Mouse (Mus musculus): ENCODE measurements at regions not wholly inside any gene's neighbourhood (a gene's known extent, or its start where the extent isn't known, plus 50 kb on each side); places are given as distances from the start of the nearest gene placed in this dataset.

- TF ChIP-seq POLR2A (IDR thresholded peaks at IDR 0.05; ENCODE audit: low read depth, low read length) (no peak), CTCF (IDR thresholded peaks at IDR 0.05; ENCODE audit: borderline replicate concordance, insufficient read depth, low read length) (no peak)
Measured at GRCm38 (mm10) chr3:21950571-21950970, 125.9 kb upstream of the Tbl1xr1 start.

Data from embryonic fibroblast, embryonic 13.5 days (primary cell).